Mouse (Mus musculus) bone marrow macrophage, adult 2 months (primary cell): Measurements from ENCODE around the gene Hormad2.

Experiments used
- CTCF ChIP-seq: IDR thresholded peaks from 2 replicates; pipeline ENCODE4 v1.5.1; 2012; ENCODE audit warnings: low read depth, mild to moderate bottlenecking, low read length, moderate library complexity
- POLR2A ChIP-seq: IDR thresholded peaks from 2 replicates; pipeline ENCODE4 v1.6.1; 2012; ENCODE audit warnings: mild to moderate bottlenecking, low read depth, low read length, borderline replicate concordance

DNA sequence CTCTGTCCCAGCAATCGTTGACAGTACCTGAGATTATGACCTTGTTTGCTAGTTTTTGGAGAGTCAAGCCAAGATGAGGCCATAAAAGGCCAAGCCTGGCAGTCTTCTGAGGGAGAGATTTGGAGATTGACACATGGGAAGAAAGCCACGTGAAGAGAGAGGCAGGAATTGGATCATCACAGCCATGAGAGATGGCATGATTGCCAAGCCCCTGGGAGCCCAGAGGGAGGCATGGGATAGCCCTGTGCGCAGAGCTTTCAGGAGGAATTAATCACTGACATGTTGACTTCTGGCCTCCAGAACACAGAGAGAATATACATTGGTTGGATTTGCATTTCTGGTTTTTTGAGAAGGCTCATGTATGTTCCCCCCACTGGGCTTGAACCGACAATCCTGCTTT, 136.7 kb downstream of the Hormad2 start:
- no peak for TF ChIP-seq POLR2A
- TF ChIP-seq CTCF: no peak
